Mouse (Mus musculus): ENCODE measurements around the gene Klc3. TPM values are rescaled to one million over a fixed set of nuclear protein-coding genes. Genes with fewer than 3 reads are reported as not detected.

The Klc3 gene
- polyA plus RNA-seq (2012; rRNA removed): 33.3 and 39.9 TPM in 2 replicates

DNA sequence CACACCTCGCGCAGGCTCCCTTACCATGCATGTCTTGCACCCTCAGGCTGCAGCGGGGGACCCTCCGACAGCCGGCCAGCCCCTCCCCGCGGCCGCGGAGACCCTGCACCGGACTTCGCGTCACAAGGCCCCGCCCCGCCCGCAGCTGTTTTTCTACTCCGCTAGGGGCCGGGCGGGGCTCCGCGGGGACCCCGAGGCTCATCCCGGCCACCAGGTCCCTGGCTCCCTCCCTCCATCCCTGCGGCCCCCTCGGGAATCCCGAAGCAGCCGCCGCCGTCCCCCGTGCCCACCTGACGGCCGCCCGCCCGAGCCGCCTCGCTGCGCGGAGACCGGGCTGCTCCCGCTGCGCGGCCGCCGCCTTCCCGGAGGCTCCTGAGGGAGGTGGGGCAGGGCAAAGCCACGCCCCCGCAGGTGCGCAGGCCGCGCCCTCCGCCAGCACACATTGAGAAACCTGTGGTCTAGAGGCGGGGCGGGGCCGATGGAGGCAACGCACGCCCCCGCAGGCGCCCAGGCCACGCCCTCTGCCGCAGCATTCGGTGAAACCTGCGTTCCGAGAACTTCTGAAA is at the start of gene Klc3:
Gene Klc3, minus strand, starts transcription at position 374 of the 566 bp plus-strand sequence.
- TF ChIP-seq POLR2A (IDR thresholded peaks at IDR 0.05; ENCODE audit: control insufficient read depth, low read depth, low read length) (no peak; the same call in 1 of the 2 replicates), CTCF (IDR thresholded peaks at IDR 0.05; ENCODE audit: control insufficient read depth, insufficient read depth, insufficient replicate concordance, low read depth, low read length) (no peak)
- Histone ChIP-seq H3K4me1 (ENCODE audit: control insufficient read depth, insufficient read depth, low read length) (peaks cover 12% of the 10 kb centered on the region), H3K27ac (ENCODE audit: control insufficient read depth, insufficient read depth, low read depth, low read length) (no peak within 1 kb of the TSS), H3K27me3 (ENCODE audit: control insufficient read depth, insufficient read depth, low read length) (no peaks in the 10 kb centered on the region), H3K4me3 (ENCODE audit: control insufficient read depth, low read depth, low read length) (peak within 1 kb of the TSS; percentile 85), H3K36me3 (ENCODE audit: control insufficient read depth, insufficient read depth, low read length) (no peaks in the 10 kb centered on the region)

DNA sequence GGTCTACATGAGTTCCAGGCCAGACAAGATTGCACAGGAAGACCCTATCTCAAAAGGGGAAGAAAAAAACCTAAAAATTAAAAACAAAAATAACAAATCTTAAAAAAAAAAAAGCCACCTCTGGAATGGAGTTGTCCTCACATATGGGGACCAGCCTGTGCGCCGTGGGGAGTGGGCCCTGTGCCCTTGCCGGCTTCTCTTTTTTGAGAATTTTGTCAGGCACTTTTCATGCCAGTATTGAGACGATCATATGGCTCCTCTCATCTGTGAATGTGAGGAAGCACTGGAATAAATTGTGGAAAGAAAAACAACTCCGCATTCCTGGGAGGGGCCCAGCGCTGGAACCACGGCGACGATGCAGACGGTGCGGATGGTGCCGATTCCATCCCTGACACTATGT is 45.3 kb upstream of the Klc3 start:
- no peak for TF ChIP-seq CTCF (IDR thresholded peaks at IDR 0.05; ENCODE audit: control insufficient read depth, insufficient read depth, insufficient replicate concordance, low read depth, low read length)
- no peak for TF ChIP-seq POLR2A (IDR thresholded peaks at IDR 0.05; ENCODE audit: control insufficient read depth, low read depth, low read length)
- Histone ChIP-seq H3K27ac (ENCODE audit: control insufficient read depth, insufficient read depth, low read depth, low read length) (no peak overlapping the region), H3K4me3 (ENCODE audit: control insufficient read depth, low read depth, low read length) (no peak overlapping the region), H3K36me3 (ENCODE audit: control insufficient read depth, insufficient read depth, low read length) (no peaks in the 10 kb centered on the region), H3K27me3 (ENCODE audit: control insufficient read depth, insufficient read depth, low read length) (no peaks in the 10 kb centered on the region), H3K4me1 (ENCODE audit: control insufficient read depth, insufficient read depth, low read length) (peaks cover 3% of the 10 kb centered on the region)

DNA sequence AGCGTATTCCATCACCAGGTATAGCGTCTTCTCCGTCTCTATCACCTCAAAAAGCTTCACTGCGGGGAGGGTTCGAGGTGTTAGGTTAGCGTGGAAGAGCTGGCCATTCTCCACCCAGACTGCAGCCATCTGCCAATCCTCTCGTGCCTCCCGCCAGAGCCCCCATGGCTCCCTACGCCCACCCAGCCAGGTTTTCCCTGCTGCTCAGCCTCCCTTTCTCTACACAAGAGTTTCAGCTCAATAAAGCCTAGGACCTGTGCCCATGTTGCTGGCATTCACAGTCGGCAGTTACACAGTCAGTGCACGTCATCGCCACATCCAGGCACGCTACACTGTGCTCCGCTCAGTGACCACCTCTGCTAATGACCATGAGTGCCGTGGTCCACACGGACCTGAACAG is 43.8 kb upstream of the Klc3 start:
- Histone ChIP-seq H3K27me3 (ENCODE audit: control insufficient read depth, insufficient read depth, low read length) (no peaks in the 10 kb centered on the region), H3K36me3 (ENCODE audit: control insufficient read depth, insufficient read depth, low read length) (no peaks in the 10 kb centered on the region), H3K4me3 (ENCODE audit: control insufficient read depth, low read depth, low read length) (no peak overlapping the region), H3K4me1 (ENCODE audit: control insufficient read depth, insufficient read depth, low read length) (no peaks in the 10 kb centered on the region), H3K27ac (ENCODE audit: control insufficient read depth, insufficient read depth, low read depth, low read length) (no peak overlapping the region)
- TF ChIP-seq POLR2A (IDR thresholded peaks at IDR 0.05; ENCODE audit: control insufficient read depth, low read depth, low read length) (no peak), CTCF (IDR thresholded peaks at IDR 0.05; ENCODE audit: control insufficient read depth, insufficient read depth, insufficient replicate concordance, low read depth, low read length) (no peak)

DNA sequence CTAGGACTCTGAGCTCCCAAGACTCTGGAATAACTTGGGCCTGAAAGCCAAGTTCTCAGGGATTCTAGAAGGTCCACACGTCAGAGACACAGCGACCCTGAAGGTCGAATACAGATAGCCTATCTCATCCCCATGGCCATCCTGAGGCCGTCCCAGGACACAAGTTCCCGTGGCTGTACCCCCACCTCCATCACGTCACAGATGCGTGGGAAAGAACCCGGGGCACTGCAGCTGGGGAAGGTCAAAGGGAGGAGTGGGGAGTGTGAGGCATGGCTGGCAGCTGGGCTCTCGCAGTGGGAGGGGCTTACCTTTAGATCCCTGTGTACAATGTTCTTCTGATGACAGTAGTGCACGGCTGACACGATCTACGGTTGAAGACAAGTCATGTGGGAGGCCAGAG is 40.9 kb upstream of the Klc3 start:
- no peak overlapping the region; the same call in 1 of the 2 replicates for H3K27ac ChIP-seq (ENCODE audit: control insufficient read depth, insufficient read depth, low read depth, low read length)
- TF ChIP-seq POLR2A (IDR thresholded peaks at IDR 0.05; ENCODE audit: control insufficient read depth, low read depth, low read length) (no peak), CTCF (IDR thresholded peaks at IDR 0.05; ENCODE audit: control insufficient read depth, insufficient read depth, insufficient replicate concordance, low read depth, low read length) (no peak)
- no peak overlapping the region for H3K4me3 ChIP-seq (ENCODE audit: control insufficient read depth, low read depth, low read length)
- no peaks in the 10 kb centered on the region for H3K4me1 ChIP-seq (ENCODE audit: control insufficient read depth, insufficient read depth, low read length)
- no peaks in the 10 kb centered on the region for H3K36me3 ChIP-seq (ENCODE audit: control insufficient read depth, insufficient read depth, low read length)
- no peaks in the 10 kb centered on the region for H3K27me3 ChIP-seq (ENCODE audit: control insufficient read depth, insufficient read depth, low read length)

DNA sequence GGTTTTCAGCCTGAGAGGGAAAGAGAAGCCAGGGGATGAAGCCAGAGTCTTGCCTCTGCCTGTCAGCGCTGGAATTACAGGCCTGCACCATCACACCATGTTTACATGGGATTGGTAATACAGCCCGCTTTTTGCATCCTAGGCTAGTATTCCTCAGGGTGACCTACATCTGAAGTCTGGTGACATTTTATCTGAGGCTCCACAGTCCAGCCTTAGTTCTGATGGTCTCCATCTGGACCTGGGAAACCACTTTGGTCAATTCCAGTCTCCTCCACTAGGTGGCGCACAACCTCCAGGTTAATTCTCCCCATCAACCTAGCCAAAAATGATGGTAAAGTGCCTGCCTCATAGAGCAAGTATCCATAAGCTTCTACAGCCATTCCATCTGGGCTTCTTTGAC is 39.4 kb upstream of the Klc3 start:
- Histone ChIP-seq H3K27ac (ENCODE audit: control insufficient read depth, insufficient read depth, low read depth, low read length) (peak overlapping the region; percentile 20), H3K27me3 (ENCODE audit: control insufficient read depth, insufficient read depth, low read length) (no peaks in the 10 kb centered on the region), H3K4me3 (ENCODE audit: control insufficient read depth, low read depth, low read length) (no peak overlapping the region), H3K36me3 (ENCODE audit: control insufficient read depth, insufficient read depth, low read length) (no peaks in the 10 kb centered on the region), H3K4me1 (ENCODE audit: control insufficient read depth, insufficient read depth, low read length) (no peaks in the 10 kb centered on the region)
- TF ChIP-seq CTCF (IDR thresholded peaks at IDR 0.05; ENCODE audit: control insufficient read depth, insufficient read depth, insufficient replicate concordance, low read depth, low read length) (peak; percentile 50; the same call in 1 of the 2 replicates), POLR2A (IDR thresholded peaks at IDR 0.05; ENCODE audit: control insufficient read depth, low read depth, low read length) (no peak)

DNA sequence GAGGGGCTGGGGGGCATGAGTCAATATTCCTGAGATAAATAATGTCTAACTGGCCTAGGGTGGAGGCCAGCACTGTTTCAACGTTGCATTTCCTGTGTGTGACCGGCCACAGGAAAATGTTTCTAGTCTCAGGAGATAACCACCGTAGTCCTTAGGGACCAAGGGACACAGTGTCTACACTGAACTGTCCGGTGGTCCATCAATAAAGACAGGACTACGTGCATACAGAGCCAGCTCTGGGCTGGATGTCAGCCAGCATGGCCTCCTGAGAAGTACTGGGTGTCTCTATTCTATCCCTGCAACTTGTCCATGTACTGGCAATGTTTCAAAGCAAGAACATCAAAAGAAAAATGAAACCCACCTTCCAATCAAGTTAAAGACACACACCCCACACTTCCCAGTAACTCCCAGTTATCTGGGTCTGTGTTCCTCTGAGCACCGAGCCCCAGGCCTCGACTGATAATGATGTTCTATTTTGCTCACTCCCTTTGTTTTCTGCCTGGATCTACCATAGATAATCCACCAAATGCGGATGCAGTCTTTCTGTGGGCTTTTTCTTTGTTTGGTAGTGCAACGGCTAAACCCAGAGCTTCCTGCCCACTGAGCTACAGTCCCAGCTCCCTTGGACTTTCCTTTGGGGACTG is 37.7 kb upstream of the Klc3 start:
- no peaks in the 10 kb centered on the region for H3K36me3 ChIP-seq (ENCODE audit: control insufficient read depth, insufficient read depth, low read length)

DNA sequence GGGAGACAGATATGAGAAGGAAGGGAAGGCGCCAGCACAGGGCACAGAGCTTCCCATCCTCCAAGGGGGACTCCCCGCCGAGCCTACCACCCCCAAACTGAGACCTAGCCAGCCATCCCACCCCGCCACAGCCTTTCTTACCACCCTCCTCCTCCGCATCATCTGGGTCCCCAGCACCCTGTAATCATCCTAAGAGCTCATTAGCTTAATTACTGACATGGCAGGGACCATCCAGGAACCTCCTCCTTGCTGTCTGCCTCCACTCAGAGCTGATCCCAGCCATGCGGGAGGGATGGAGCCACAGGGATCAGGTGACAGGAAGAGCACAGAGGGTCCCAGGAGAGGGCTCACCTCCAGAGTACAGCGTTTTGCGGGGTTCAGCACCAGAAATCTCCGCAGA is 33.1 kb upstream of the Klc3 start:
- H3K4me3 ChIP-seq (ENCODE audit: control insufficient read depth, low read depth, low read length): no peak overlapping the region
- H3K36me3 ChIP-seq (ENCODE audit: control insufficient read depth, insufficient read depth, low read length): no peaks in the 10 kb centered on the region
- TF ChIP-seq CTCF (IDR thresholded peaks at IDR 0.05; ENCODE audit: control insufficient read depth, insufficient read depth, insufficient replicate concordance, low read depth, low read length) (no peak), POLR2A (IDR thresholded peaks at IDR 0.05; ENCODE audit: control insufficient read depth, low read depth, low read length) (no peak)
- peaks cover 12% of the 10 kb centered on the region for H3K4me1 ChIP-seq (ENCODE audit: control insufficient read depth, insufficient read depth, low read length)
- no peak overlapping the region for H3K27ac ChIP-seq (ENCODE audit: control insufficient read depth, insufficient read depth, low read depth, low read length)
- no peaks in the 10 kb centered on the region for H3K27me3 ChIP-seq (ENCODE audit: control insufficient read depth, insufficient read depth, low read length)

More for the DNA sequence above, 37.7 kb upstream of the Klc3 start:
- Histone ChIP-seq H3K27ac (ENCODE audit: control insufficient read depth, insufficient read depth, low read depth, low read length) (peak overlapping the region; percentile 33; the same call in 1 of the 2 replicates), H3K4me1 (ENCODE audit: control insufficient read depth, insufficient read depth, low read length) (no peaks in the 10 kb centered on the region), H3K27me3 (ENCODE audit: control insufficient read depth, insufficient read depth, low read length) (no peaks in the 10 kb centered on the region), H3K4me3 (ENCODE audit: control insufficient read depth, low read depth, low read length) (no peak overlapping the region)
- TF ChIP-seq POLR2A (IDR thresholded peaks at IDR 0.05; ENCODE audit: control insufficient read depth, low read depth, low read length) (no peak), CTCF (IDR thresholded peaks at IDR 0.05; ENCODE audit: control insufficient read depth, insufficient read depth, insufficient replicate concordance, low read depth, low read length) (no peak)
